15 mouse cellular contexts compared by ENCODE assay signal in the genomic region with DNA sequence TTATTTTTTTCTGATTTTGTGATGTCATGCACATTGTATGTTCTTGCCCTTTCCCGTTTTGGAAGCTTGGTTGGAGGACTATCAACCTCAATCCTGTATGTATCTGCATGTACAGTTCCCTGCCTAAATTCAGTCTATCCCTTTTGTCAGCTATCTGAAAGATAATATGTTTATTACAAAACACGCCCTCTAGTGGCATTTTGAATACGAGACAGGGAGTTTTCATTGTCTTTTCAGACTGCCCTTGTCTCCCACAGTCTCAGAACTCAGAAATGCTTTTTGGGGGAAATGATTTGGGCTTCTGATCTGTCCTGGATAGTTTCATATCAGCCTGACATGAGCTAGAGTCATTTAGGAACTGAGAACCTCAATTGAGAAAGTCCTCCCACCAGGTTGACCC. TPM values are rescaled to one million over a fixed set of nuclear protein-coding genes. Genes with fewer than 3 reads are reported as not detected.
DNase-seq lines count a peak whose midpoint lies in the region; ATAC-seq and TF ChIP-seq lines count a peak whose summit lies in the region.
"Had no signal": no experiment of that assay in that cellular context is flagged by ENCODE, and none has a peak within 500 bp of the region (broad histone marks: within the 10 kb centered on the region; RNA-seq: fewer than 3 reads in every experiment).

No protein-coding gene starts in this region.

- H3K9me3 ChIP-seq in kidney, postnatal 0 days (replicated peaks; ENCODE audit: low read length) = no peaks in the 10 kb centered on the region
- no peaks in the 10 kb centered on the region for H3K9me3 ChIP-seq in MEL (replicated peaks; ENCODE audit: insufficient read depth, low read length)
- H3K9me3 ChIP-seq in liver, embryonic 13.5 days (replicated peaks) = no peaks in the 10 kb centered on the region
- H3K9me3 ChIP-seq: heart, embryonic 13.5 days; hindbrain, embryonic 15.5 days had no signal

- 47% methylated on average over 3 of the region's 3 CpGs for WGBS in kidney, postnatal 0 days
- 25% methylated on average over 3 of the region's 3 CpGs for WGBS in liver, embryonic 13.5 days (ENCODE audit: insufficient replicate concordance)

- H3K79me2 ChIP-seq in MEL (ENCODE audit: control insufficient read depth, insufficient read depth, low read length, poor library complexity) = no peaks in the 10 kb centered on the region

- no peak for ATAC-seq in kidney, postnatal 0 days (replicated peaks; ENCODE audit: low FRiP score, low read depth)
- ATAC-seq in liver, embryonic 13.5 days (ENCODE audit: low read depth) = no peak

- TF ChIP-seq EP300 in MEL (IDR thresholded peaks at IDR 0.05; ENCODE audit: low read depth in 1 of 2, low read length in 2 of 2) = no peak

- no peaks in the 10 kb centered on the region for H3K4me1 ChIP-seq in kidney, postnatal 0 days (replicated peaks; ENCODE audit: insufficient read depth, low read length)
- H3K4me1 ChIP-seq in MEL (ENCODE audit: control insufficient read depth in 1 of 2, insufficient read depth in 2 of 2, low read length in 2 of 2) = peaks cover 6 to 7% of the 10 kb centered on the region in 2 experiments
- H3K4me1 ChIP-seq in liver, embryonic 13.5 days (replicated peaks) = peaks cover 10% of the 10 kb centered on the region
- H3K4me1 ChIP-seq: heart, embryonic 13.5 days; hindbrain, embryonic 15.5 days had no signal

- TF ChIP-seq CTCF in kidney, postnatal 0 days (IDR thresholded peaks at IDR 0.05; ENCODE audit: low read depth) = peak; percentile 46
- peak in 2 of 3 experiments; percentile 36 to 73; a peak in 4 of 6 replicates for TF ChIP-seq CTCF in MEL (IDR thresholded peaks at IDR 0.05 in 2 of 3, conservative IDR thresholded peaks at IDR 0.05 in 1 of 3; ENCODE audit: control insufficient read depth in 1 of 3, insufficient read depth in 1 of 3, low read depth in 2 of 3, low read length in 3 of 3, poor library complexity in 1 of 3, severe bottlenecking in 1 of 3)

- no peak overlapping the region for H3K4me3 ChIP-seq in kidney, postnatal 0 days (replicated peaks; ENCODE audit: low read depth, low read length)
- peak overlapping the region in 1 of 2 experiments; percentile 3; a peak in 1 of 4 replicates for H3K4me3 ChIP-seq in MEL (ENCODE audit: control insufficient read depth in 1 of 2, insufficient read depth in 1 of 2, low read depth in 2 of 2, low read length in 2 of 2)
- no peak overlapping the region for H3K4me3 ChIP-seq in liver, embryonic 13.5 days (replicated peaks)
- H3K4me3 ChIP-seq: heart, embryonic 13.5 days; hindbrain, embryonic 15.5 days had no signal

- TF ChIP-seq RAD21 in MEL (IDR thresholded peaks at IDR 0.05; ENCODE audit: low read depth, low read length) = peak; percentile 38

- H3K4me2 ChIP-seq in kidney, postnatal 0 days (ENCODE audit: low read length) = no peak overlapping the region
- peak overlapping the region; percentile 12; the same call in 1 of the 2 replicates for H3K4me2 ChIP-seq in liver, embryonic 13.5 days
- H3K4me2 ChIP-seq: heart, embryonic 13.5 days; hindbrain, embryonic 15.5 days had no signal

- H3K36me3 ChIP-seq in kidney, postnatal 0 days (ENCODE audit: insufficient read depth, low read length) = no peaks in the 10 kb centered on the region
- H3K36me3 ChIP-seq in MEL (ENCODE audit: control insufficient read depth in 1 of 2, insufficient read depth in 2 of 2, low read length in 2 of 2) = peaks cover 0 to 11% of the 10 kb centered on the region in 2 experiments; a peak in 2 of 4 replicates
- H3K36me3 ChIP-seq in liver, embryonic 13.5 days = no peaks in the 10 kb centered on the region
- H3K36me3 ChIP-seq: heart, embryonic 13.5 days; hindbrain, embryonic 15.5 days had no signal

- peak; percentile 11 for DNase-seq in kidney, postnatal 0 days (ENCODE audit: low spot score)
- no peak for DNase-seq in kidney, postnatal 25 days
- peak; percentile 27 for DNase-seq in A20 (ENCODE audit: low read depth, low spot score)
- DNase-seq in MEL (ENCODE audit: low read depth, low spot score) = peak; percentile 56
- DNase-seq in liver, embryonic 13.5 days = no peak
- DNase-seq in kidney, adult 18-20 months = no peak
- DNase-seq in frontal cortex, postnatal 25 days (ENCODE audit: low spot score in 2 of 2) = no peak
- DNase-seq: adrenal gland, adult 8-10 months; cerebellum, postnatal 25 days; kidney, postnatal 4 days had no signal

- no peak overlapping the region for H3K9ac ChIP-seq in kidney, postnatal 0 days (ENCODE audit: low read depth, low read length)
- no peak overlapping the region for H3K9ac ChIP-seq in MEL (ENCODE audit: control insufficient read depth, low read depth, low read length, poor library complexity, severe bottlenecking)
- H3K9ac ChIP-seq in liver, embryonic 13.5 days = no peak overlapping the region
- H3K9ac ChIP-seq: heart, embryonic 13.5 days; hindbrain, embryonic 15.5 days had no signal

- no peaks in the 10 kb centered on the region for H3K27me3 ChIP-seq in kidney, postnatal 0 days (ENCODE audit: insufficient read depth, low read length)
- H3K27me3 ChIP-seq in MEL (ENCODE audit: control insufficient read depth in 1 of 2, insufficient read depth in 2 of 2, low read length in 2 of 2) = no peaks in the 10 kb centered on the region
- H3K27me3 ChIP-seq in liver, embryonic 13.5 days = no peaks in the 10 kb centered on the region
- H3K27me3 ChIP-seq: heart, embryonic 13.5 days; hindbrain, embryonic 15.5 days had no signal

- no peak overlapping the region for H3K27ac ChIP-seq in kidney, postnatal 0 days
- H3K27ac ChIP-seq in MEL (ENCODE audit: control insufficient read depth, low read depth, low read length) = peak overlapping the region; percentile 19
- H3K27ac ChIP-seq in liver, embryonic 13.5 days = no peak overlapping the region
- H3K27ac ChIP-seq: heart, embryonic 13.5 days; hindbrain, embryonic 15.5 days had no signal

- no peak for TF ChIP-seq POLR2A in MEL (IDR thresholded peaks at IDR 0.05; ENCODE audit: control insufficient read depth in 1 of 2, insufficient read depth in 1 of 2, low read depth in 1 of 2, low read length in 2 of 2, poor library complexity in 1 of 2)

TF ChIP-seq in MEL, 35 proteins besides CTCF, POLR2A, EP300 and RAD21:
- TF ChIP-seq MXI1 (IDR thresholded peaks at IDR 0.05; ENCODE audit: low read depth, low read length) (no peak), TBP (IDR thresholded peaks at IDR 0.05; ENCODE audit: low read depth, low read length) (no peak), NRF1 (IDR thresholded peaks at IDR 0.05; ENCODE audit: insufficient read depth, low read depth, low read length, poor library complexity, severe bottlenecking) (no peak), MEF2A (IDR thresholded peaks at IDR 0.05; ENCODE audit: extremely low read depth, insufficient replicate concordance, low read depth, low read length, poor library complexity, severe bottlenecking) (no peak), GATA1 (IDR thresholded peaks at IDR 0.05; ENCODE audit: low read depth, low read length) (peak; percentile 52; the same call in 1 of the 2 replicates), MAX (IDR thresholded peaks at IDR 0.05; ENCODE audit: low read length) (no peak), UBTF (IDR thresholded peaks at IDR 0.05; ENCODE audit: borderline replicate concordance, insufficient read depth, low read depth, low read length) (no peak), ELF1 (IDR thresholded peaks at IDR 0.05; ENCODE audit: low read depth, low read length) (no peak), SMC3 (IDR thresholded peaks at IDR 0.05; ENCODE audit: low read depth, low read length) (peak; percentile 61), ZMIZ1 (IDR thresholded peaks at IDR 0.05; ENCODE audit: low read depth, low read length) (no peak), MAZ (IDR thresholded peaks at IDR 0.05; ENCODE audit: low read depth, low read length) (no peak), ZC3H11A (IDR thresholded peaks at IDR 0.05; ENCODE audit: low read depth, low read length) (peak; percentile 13; the same call in 1 of the 2 replicates), CHD1 (IDR thresholded peaks at IDR 0.05; ENCODE audit: low read depth, low read length) (no peak)

RNA-seq across cellular contexts. Expression of gene Gm5426, which starts 32.2 kb away (rescaled TPM):
- polyA plus RNA-seq in kidney, postnatal 0 days (2015; fragmentation: Nextera tagmentation; extraction: Ambion mirVana) = not detected in 2 replicates
- not detected in 2 replicates for total RNA-seq in MEL (2012; rRNA removed)
- 1 to 10 TPM in 1 of 2 experiments, not detected in 1; 1.0 TPM for polyA plus RNA-seq in MEL (2012; ENCODE audit: insufficient read depth in 1 of 2, insufficient read length in 2 of 2, low read depth in 1 of 2, low replicate concordance in 2 of 2, missing spikeins in 1 of 2)
- not detected in 2 replicates for polyA plus RNA-seq in liver, embryonic 13.5 days (2015; fragmentation: Nextera tagmentation; extraction: Ambion mirVana)
- total RNA-seq: adrenal gland, adult 8-10 months; left cerebral cortex, postnatal 36 days; monocyte, adult 5-6 weeks had no signal
- polyA plus RNA-seq: heart, embryonic 13.5 days; hindbrain, embryonic 15.5 days; stomach, embryonic 16.5 days had no signal

Comparison
In these comparisons a context has a peak if more than half of its experiments do, and no peak if none do; other contexts are left out.
1. DNase-seq: peak in kidney, postnatal 0 days (single experiment), A20 (single experiment) and MEL (single experiment); none in kidney, postnatal 25 days (0 of 2), liver, embryonic 13.5 days (single experiment), kidney, adult 18-20 months (single experiment) and frontal cortex, postnatal 25 days (0 of 2).